Mouse (Mus musculus): ENCODE results near the gene Insl6.

The Insl6 gene

DNA sequence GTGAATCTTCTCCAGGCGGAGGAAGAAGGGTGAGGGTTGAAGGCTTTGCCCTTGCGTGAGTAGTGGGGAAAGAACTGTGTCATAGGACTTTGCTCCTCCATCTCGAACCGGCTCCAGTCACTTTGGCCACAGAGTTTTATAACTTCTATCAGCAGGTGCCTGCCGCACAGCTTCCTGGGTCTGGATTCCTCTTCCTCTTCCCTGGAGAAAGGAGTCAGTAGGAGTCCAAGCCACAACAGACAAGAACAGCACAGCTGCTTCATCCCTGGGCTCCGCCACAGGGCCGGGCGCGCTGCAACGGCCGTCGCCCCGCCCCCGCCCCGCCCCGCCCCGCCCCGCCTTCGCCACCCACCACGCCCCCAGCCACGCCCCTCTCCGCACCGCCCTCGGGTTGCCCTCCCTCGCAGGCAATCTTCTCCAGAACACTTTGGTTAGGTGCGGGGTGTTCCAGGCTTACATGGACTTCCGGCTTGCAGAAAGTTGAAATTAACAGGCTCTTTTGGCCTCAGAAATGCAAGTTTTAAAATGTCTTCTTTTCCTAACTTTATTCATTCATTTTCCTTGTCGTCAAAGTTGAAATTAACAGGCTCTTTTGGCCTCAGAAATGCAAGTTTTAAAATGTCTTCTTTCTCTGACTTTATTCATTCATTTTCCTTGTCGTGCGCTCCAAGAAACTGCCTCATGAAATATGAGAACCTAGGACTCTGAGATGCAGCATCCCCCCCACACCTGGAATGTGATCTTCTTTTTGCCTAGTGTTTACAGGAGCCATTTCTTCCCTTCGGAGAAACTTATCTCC lies at the start of gene Insl6:
Insl6 (minus strand) TSS at position 304 of the 799 bp plus-strand sequence.
- peak; percentile 76 for DNase-seq (ENCODE audit: low spot score)

- DNase-seq (ENCODE audit: low spot score) = no peak
These were observed 49.8 kb upstream of the Insl6 start for GRCm38 (mm10) chr19:29374947-29375346.

GRCm38 (mm10) chr19:29373438-29373837 lies 48.3 kb upstream of the Insl6 start:
- DNase-seq (ENCODE audit: low spot score) = no peak

- no peak for DNase-seq (ENCODE audit: low spot score)
These were observed 47.5 kb upstream of the Insl6 start for GRCm38 (mm10) chr19:29372621-29373020.

- DNase-seq (ENCODE audit: low spot score) = no peak
These were observed 47.0 kb upstream of the Insl6 start for GRCm38 (mm10) chr19:29372138-29372537.

DNA sequence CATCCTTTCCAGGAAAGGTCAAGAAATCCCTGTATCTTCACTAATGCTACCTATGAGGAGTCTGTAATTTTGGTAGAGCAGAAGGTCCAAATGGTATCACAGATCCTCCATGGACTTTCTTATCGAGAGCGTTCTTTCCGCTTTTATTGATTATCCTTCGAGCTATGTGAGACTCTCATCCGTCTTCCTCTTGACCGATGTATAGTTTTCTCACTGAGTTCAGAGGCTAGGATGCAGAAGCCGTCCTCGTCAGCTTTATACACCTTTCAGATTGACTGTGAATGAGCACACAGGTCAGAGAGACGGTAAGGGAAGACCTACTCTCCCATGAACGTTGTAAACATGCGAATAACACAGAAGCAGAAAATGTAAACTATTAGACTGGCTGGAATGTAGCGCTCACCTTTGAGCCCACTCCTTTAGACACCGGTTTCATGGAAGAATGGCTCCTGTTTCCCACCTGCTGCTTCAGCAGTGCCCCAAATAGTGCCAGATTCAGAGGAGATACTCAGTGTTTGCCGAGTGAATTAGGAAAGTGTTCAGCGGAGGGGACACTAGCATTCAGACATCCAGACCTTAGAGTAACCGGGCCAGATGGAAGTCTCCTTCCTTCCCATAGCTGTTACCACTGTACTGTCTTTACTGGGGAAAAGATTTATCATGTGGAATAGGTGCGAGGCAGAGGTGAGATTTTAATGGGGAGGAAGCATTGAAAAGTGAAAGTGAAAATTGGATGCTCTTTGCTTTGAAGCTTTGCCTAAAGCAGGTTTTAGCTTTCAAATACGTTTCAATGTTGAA lies 46.3 kb upstream of the Insl6 start:
- no peak for DNase-seq (ENCODE audit: low spot score)

GRCm38 (mm10) chr19:29370545-29371283 lies 45.6 kb upstream of the Insl6 start:
- no peak for DNase-seq (ENCODE audit: low spot score)

- DNase-seq (ENCODE audit: low spot score) = no peak
These were observed 45.0 kb upstream of the Insl6 start for GRCm38 (mm10) chr19:29370112-29370511.

DNA sequence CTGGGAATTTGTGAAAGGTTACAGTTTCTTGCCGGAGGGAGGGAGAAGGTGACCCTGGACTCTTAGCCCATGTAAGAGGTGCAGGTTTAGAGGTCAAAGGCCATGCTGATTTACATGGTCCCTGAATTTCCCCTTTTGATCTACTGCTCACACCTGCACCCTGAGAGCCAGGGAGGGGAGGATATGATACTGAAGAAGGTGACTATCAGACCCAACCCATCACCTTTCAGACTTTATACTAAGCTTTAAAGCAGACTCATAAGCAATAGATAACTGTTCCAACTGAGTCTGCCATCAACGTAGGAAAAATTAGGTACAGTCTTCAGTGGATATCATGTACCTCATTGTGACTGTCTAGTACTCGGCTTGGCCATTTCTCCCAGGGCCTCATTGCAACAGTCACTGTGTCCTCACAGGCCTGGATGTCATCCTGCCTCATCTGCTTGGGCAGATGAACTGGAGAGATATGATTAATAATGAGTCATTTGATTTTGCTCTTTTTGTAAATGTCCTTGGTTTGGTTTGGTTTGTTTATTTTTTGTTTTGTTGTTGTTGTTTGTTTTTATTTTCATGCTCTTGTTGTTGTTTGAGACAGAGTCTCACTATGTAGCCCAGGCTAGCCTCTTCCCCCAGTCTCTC lies 43.6 kb upstream of the Insl6 start:
- DNase-seq (ENCODE audit: low spot score) = no peak

GRCm38 (mm10) chr19:29368041-29368440 lies 42.9 kb upstream of the Insl6 start:
- DNase-seq (ENCODE audit: low spot score) = no peak

GRCm38 (mm10) chr19:29366969-29367622 lies 41.9 kb upstream of the Insl6 start, which contains the start of the genes Plgrkt and Cd274:
Plgrkt (minus strand) TSS chr19:29367390.
Cd274 (plus strand) TSS chr19:29367455.
- peak; percentile 75 for DNase-seq (ENCODE audit: low spot score)

GRCm38 (mm10) chr19:29366226-29366968 lies 41.2 kb upstream of the Insl6 start:
- DNase-seq (ENCODE audit: low spot score) = no peak

- DNase-seq (ENCODE audit: low spot score) = no peak
These were observed 39.9 kb upstream of the Insl6 start for GRCm38 (mm10) chr19:29365105-29365504.

- no peak for DNase-seq (ENCODE audit: low spot score)
These were observed 38.9 kb upstream of the Insl6 start for GRCm38 (mm10) chr19:29364076-29364475.

GRCm38 (mm10) chr19:29363557-29363956 lies 38.4 kb upstream of the Insl6 start:
- DNase-seq (ENCODE audit: low spot score) = no peak

- no peak for DNase-seq (ENCODE audit: low spot score)
These were observed 37.2 kb upstream of the Insl6 start for GRCm38 (mm10) chr19:29362173-29362930.

DNA sequence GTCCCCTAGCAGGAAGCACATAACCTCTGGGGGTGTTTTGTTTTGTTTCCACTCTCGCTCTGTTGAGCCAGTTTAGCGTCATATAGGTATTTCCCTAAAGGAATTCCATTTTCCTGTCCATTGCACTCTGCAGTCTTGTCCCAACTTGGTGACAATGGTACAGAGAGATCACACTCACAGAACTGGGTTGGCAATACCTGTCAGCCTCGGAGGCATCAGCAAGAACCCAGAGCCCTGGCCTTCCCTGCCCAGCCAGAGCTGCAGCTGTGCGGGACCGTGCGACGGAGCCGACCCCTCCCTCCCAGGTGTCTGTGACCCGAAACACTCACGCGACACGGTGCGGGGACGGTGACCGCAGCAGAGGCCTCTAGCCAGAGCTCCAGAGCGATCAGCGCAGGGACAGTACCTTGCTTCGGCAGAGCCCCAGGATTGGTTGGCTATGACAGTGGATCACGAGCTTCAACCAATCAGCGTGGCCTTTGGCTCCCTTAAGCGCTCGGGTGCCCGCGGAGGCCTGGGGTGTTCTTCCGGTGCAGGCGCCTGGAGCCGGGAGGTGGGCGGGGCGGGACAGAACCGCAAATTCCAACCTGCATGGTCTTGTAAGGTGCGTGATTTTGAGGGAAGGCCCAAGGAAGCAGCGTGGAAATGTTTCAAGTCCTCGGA lies 36.4 kb upstream of the Insl6 start:
- DNase-seq (ENCODE audit: low spot score) = peak; percentile 94

DNA sequence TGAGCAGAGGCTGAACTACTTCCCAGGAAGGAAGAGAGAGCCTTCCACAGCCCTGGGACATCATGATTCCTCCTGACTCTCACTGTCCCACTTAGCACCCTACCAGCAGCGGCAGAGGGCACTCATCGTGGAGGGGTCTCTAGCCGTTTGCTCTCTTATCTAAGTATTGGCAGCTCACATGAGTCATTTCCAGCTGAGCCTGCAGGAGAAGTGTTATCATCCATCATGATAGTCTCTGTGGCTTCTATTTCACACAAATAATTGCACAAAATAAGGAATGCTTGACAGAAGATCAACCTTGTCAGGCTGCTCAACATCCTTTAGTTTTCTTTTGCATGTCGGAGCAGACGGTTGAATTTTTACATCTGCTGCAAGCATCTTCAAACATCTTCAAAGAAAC lies 35.1 kb upstream of the Insl6 start:
- no peak for DNase-seq (ENCODE audit: low spot score)

DNA sequence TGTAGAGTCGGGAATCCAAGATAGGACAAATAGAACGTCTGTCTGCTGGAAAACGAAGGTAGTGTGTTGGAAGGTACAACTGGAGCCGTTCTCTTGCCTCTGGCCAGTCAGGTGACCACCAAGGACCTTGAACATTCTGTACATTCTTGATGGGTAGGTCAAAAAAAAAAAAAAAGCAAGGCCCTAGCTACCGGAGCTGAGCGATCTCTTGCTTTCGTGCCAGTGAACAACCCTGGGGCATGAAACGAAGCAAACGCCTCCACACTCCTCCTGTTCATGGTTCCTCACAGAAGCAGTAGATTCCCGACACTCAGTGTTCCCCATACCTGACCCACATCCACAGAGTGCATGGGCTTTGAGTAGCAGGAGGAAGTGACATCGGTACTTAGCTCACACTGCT lies 31.1 kb upstream of the Insl6 start:
- DNase-seq (ENCODE audit: low spot score) = no peak

All from embryo, embryonic 10 days (tissue).